Mouse (Mus musculus) bone marrow macrophage, adult 2 months (primary cell): ENCODE measurements around the gene Dido1.

Experiments
- CTCF ChIP-seq: IDR thresholded peaks from 2 replicates; pipeline ENCODE4 v1.5.1; 2012; ENCODE audit warnings: low read depth, mild to moderate bottlenecking, low read length, moderate library complexity
- POLR2A ChIP-seq: IDR thresholded peaks from 2 replicates; pipeline ENCODE4 v1.6.1; 2012; ENCODE audit warnings: mild to moderate bottlenecking, low read depth, low read length, borderline replicate concordance

- TF ChIP-seq CTCF (no peak), POLR2A (no peak)
Measured at GRCm38 (mm10) chr2:180741421-180741820, 31.6 kb upstream of the Dido1 start.
